In the genomic region with DNA sequence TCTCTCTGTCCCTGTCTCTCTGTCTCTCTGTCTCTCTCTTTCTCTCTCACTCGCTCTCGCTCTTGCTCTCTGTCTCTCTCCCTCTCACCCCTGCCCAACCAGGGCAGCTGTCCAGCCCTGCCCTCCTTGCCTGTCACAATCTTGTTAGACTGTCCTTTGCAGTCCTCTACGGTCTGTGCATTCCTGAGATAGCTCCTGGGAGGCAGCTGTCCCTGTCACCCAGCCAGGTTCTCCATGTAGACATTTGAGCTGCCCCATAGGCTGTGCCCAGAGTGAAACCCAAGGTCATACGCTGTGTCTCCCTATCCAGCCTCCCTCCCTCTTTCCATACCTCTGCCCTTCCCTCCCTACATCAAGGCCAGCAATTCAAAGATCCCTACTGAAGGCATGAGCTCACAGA, we compare ENCODE assay signal across 15 mouse cellular contexts. TPM values are rescaled to one million over a fixed set of nuclear protein-coding genes. Genes with fewer than 3 reads are reported as not detected.
A peak's percentile ranks its signal among the peaks of the same experiment; 100 is the strongest.
DNase-seq lines count a peak whose midpoint lies in the region; ATAC-seq and TF ChIP-seq lines count a peak whose summit lies in the region.
"Had no signal": no experiment of that assay in that cellular context is flagged by ENCODE, and none has a peak within 500 bp of the region (broad histone marks: within the 10 kb centered on the region; RNA-seq: fewer than 3 reads in every experiment).

No protein-coding gene starts in this region.

- ATAC-seq in forebrain, postnatal 0 days: peak; percentile 40; the same call in 1 of the 2 replicates
- ATAC-seq in forebrain, embryonic 15.5 days (replicated peaks): no peak
- peak; percentile 92 for ATAC-seq in heart, embryonic 16.5 days (replicated peaks; ENCODE audit: extremely low read depth, insufficient read depth, low FRiP score)
- no peak for ATAC-seq in hindbrain, embryonic 14.5 days (ENCODE audit: low FRiP score)
- ATAC-seq: hindbrain, embryonic 16.5 days had no signal

- no peak for DNase-seq in forebrain, postnatal 0 days
- DNase-seq in heart, adult 11 months: peak; percentile 97
- DNase-seq in ovary, postnatal 10 days (ENCODE audit: low spot score): no peak
- no peak for DNase-seq in hindbrain, embryonic 14.5 days (ENCODE audit: low spot score)
- no peak for DNase-seq in lung, adult 2 months
- DNase-seq: cerebellum, adult 11-12 months; kidney, adult 2 months; left cerebral cortex, postnatal 4 days had no signal

- H3K4me3 ChIP-seq in forebrain, postnatal 0 days (ENCODE audit: low read depth, low read length): no peak overlapping the region
- H3K4me3 ChIP-seq in forebrain, embryonic 15.5 days: no peak overlapping the region
- no peak overlapping the region for H3K4me3 ChIP-seq in heart, embryonic 16.5 days (ENCODE audit: low read length)
- no peak overlapping the region for H3K4me3 ChIP-seq in myocyte
- H3K4me3 ChIP-seq in hindbrain, embryonic 14.5 days (replicated peaks; ENCODE audit: low read length): no peak overlapping the region
- H3K4me3 ChIP-seq in lung, adult 2 months (replicated peaks; ENCODE audit: extremely low read depth, low read depth, low read length): no peak overlapping the region
- H3K4me3 ChIP-seq: lung, embryonic 15.5 days; megakaryocyte, embryonic 14.5 days had no signal

- no peak overlapping the region for H3K4me2 ChIP-seq in forebrain, postnatal 0 days (ENCODE audit: low read depth)
- no peak overlapping the region for H3K4me2 ChIP-seq in forebrain, embryonic 15.5 days (replicated peaks)
- no peak overlapping the region for H3K4me2 ChIP-seq in heart, embryonic 16.5 days (ENCODE audit: low read depth, low read length)
- peak overlapping the region; percentile 45 for H3K4me2 ChIP-seq in myocyte (ENCODE audit: low read depth)
- H3K4me2 ChIP-seq in hindbrain, embryonic 14.5 days (replicated peaks): no peak overlapping the region
- H3K4me2 ChIP-seq: lung, embryonic 15.5 days had no signal

- TF ChIP-seq CTCF in forebrain, postnatal 0 days (IDR thresholded peaks at IDR 0.05; ENCODE audit: low read depth): no peak
- no peak for TF ChIP-seq CTCF in lung, adult 2 months (IDR thresholded peaks at IDR 0.05; ENCODE audit: insufficient read depth, low read length)

- no peaks in the 10 kb centered on the region for H3K79me2 ChIP-seq in myocyte (ENCODE audit: control insufficient read depth, insufficient read depth)

- H3ac ChIP-seq in myocyte (ENCODE audit: control insufficient read depth, insufficient read length): no peak overlapping the region

- no peaks in the 10 kb centered on the region for H3K4me1 ChIP-seq in forebrain, postnatal 0 days (ENCODE audit: insufficient read depth)
- no peaks in the 10 kb centered on the region for H3K4me1 ChIP-seq in forebrain, embryonic 15.5 days
- peaks cover 13% of the 10 kb centered on the region for H3K4me1 ChIP-seq in heart, embryonic 16.5 days (ENCODE audit: control insufficient read depth, insufficient read depth, low read length)
- H3K4me1 ChIP-seq in hindbrain, embryonic 14.5 days (replicated peaks; ENCODE audit: control insufficient read depth, insufficient read depth, low read length): no peaks in the 10 kb centered on the region
- no peaks in the 10 kb centered on the region for H3K4me1 ChIP-seq in lung, adult 2 months (ENCODE audit: control insufficient read depth, insufficient read depth, low read length)
- H3K4me1 ChIP-seq: lung, embryonic 15.5 days had no signal

- no peaks in the 10 kb centered on the region for H3K9me3 ChIP-seq in forebrain, postnatal 0 days (ENCODE audit: low read length)
- no peaks in the 10 kb centered on the region for H3K9me3 ChIP-seq in forebrain, embryonic 15.5 days
- no peaks in the 10 kb centered on the region for H3K9me3 ChIP-seq in heart, embryonic 16.5 days (replicated peaks; ENCODE audit: control insufficient read depth, low read length)
- no peaks in the 10 kb centered on the region for H3K9me3 ChIP-seq in hindbrain, embryonic 14.5 days (ENCODE audit: control insufficient read depth, low read length)
- H3K9me3 ChIP-seq: lung, embryonic 15.5 days; megakaryocyte, embryonic 14.5 days had no signal

- H3K36me3 ChIP-seq in forebrain, postnatal 0 days (ENCODE audit: insufficient read depth): no peaks in the 10 kb centered on the region
- H3K36me3 ChIP-seq in forebrain, embryonic 15.5 days: no peaks in the 10 kb centered on the region
- H3K36me3 ChIP-seq in heart, embryonic 16.5 days (ENCODE audit: control insufficient read depth, insufficient read depth): no peaks in the 10 kb centered on the region
- H3K36me3 ChIP-seq in myocyte (ENCODE audit: control insufficient read depth, insufficient read depth): peaks cover 9% of the 10 kb centered on the region
- no peaks in the 10 kb centered on the region for H3K36me3 ChIP-seq in hindbrain, embryonic 14.5 days (replicated peaks; ENCODE audit: control insufficient read depth, insufficient read depth)
- H3K36me3 ChIP-seq: lung, embryonic 15.5 days had no signal

- WGBS in forebrain, postnatal 0 days: 79% methylated on average over 4 of the region's 4 CpGs
- WGBS in forebrain, embryonic 15.5 days: 76% methylated on average over 4 of the region's 4 CpGs
- WGBS in heart, embryonic 16.5 days: 25% methylated on average over 4 of the region's 4 CpGs
- WGBS in hindbrain, embryonic 14.5 days: 74% methylated on average over 4 of the region's 4 CpGs
- WGBS in lung, adult 2 months: 62% methylated on average over 4 of the region's 4 CpGs

- H3K27me3 ChIP-seq in forebrain, postnatal 0 days (ENCODE audit: insufficient read depth, low read length): no peaks in the 10 kb centered on the region
- no peaks in the 10 kb centered on the region for H3K27me3 ChIP-seq in forebrain, embryonic 15.5 days
- no peaks in the 10 kb centered on the region; the same call in 1 of the 2 replicates for H3K27me3 ChIP-seq in heart, embryonic 16.5 days (ENCODE audit: control insufficient read depth, insufficient read depth, low read length)
- no peaks in the 10 kb centered on the region for H3K27me3 ChIP-seq in myocyte (ENCODE audit: control insufficient read depth, insufficient read depth, insufficient read length)
- H3K27me3 ChIP-seq in hindbrain, embryonic 14.5 days (ENCODE audit: control insufficient read depth, insufficient read depth, low read length): no peaks in the 10 kb centered on the region
- H3K27me3 ChIP-seq: lung, embryonic 15.5 days had no signal

- no peak overlapping the region for H3K27ac ChIP-seq in forebrain, postnatal 0 days (ENCODE audit: low read depth, low read length)
- no peak overlapping the region for H3K27ac ChIP-seq in forebrain, embryonic 15.5 days (replicated peaks)
- H3K27ac ChIP-seq in heart, embryonic 16.5 days (ENCODE audit: low read length): peak overlapping the region; percentile 87
- no peak overlapping the region for H3K27ac ChIP-seq in hindbrain, embryonic 14.5 days
- H3K27ac ChIP-seq: lung, embryonic 15.5 days; stomach, postnatal 0 days had no signal

- no peak overlapping the region for H3K9ac ChIP-seq in forebrain, postnatal 0 days
- no peak overlapping the region for H3K9ac ChIP-seq in forebrain, embryonic 15.5 days (replicated peaks)
- H3K9ac ChIP-seq in heart, embryonic 16.5 days (ENCODE audit: low read length): no peak overlapping the region; the same call in 1 of the 2 replicates
- no peak overlapping the region for H3K9ac ChIP-seq in hindbrain, embryonic 14.5 days
- H3K9ac ChIP-seq: lung, embryonic 15.5 days had no signal

- no peak for TF ChIP-seq POLR2A in myocyte (IDR thresholded peaks at IDR 0.05; ENCODE audit: insufficient read length, low read depth)
- TF ChIP-seq POLR2A in lung, adult 2 months (IDR thresholded peaks at IDR 0.05; ENCODE audit: borderline replicate concordance, extremely low read depth, low read depth, low read length): no peak

TF ChIP-seq in myocyte, 11 proteins besides CTCF, POLR2A, EP300 and RAD21:
- TF ChIP-seq MYOD1 (IDR thresholded peaks at IDR 0.05; ENCODE audit: control insufficient read depth in 1 of 3, insufficient read length in 2 of 3, low read depth in 2 of 3) (peak; percentile 68 to 97 (median 93)), MAX (IDR thresholded peaks at IDR 0.05; ENCODE audit: low read depth) (no peak), MYOG (IDR thresholded peaks at IDR 0.05; ENCODE audit: control insufficient read depth in 1 of 3, insufficient read depth in 1 of 3, insufficient read length in 2 of 3, low read depth in 2 of 3) (peak; percentile 89 to 98 (median 91)), REST (IDR thresholded peaks at IDR 0.05; ENCODE audit: insufficient read depth, insufficient read length) (no peak), TCF3 (IDR thresholded peaks at IDR 0.05; ENCODE audit: insufficient read length, low read depth) (peak; percentile 51), TCF12 (IDR thresholded peaks at IDR 0.05; ENCODE audit: insufficient read depth, poor library complexity, severe bottlenecking) (peak; percentile 81), CEBPB (IDR thresholded peaks at IDR 0.05; ENCODE audit: insufficient read depth, poor library complexity, severe bottlenecking) (no peak), USF1 (IDR thresholded peaks at IDR 0.05; ENCODE audit: low read depth) (no peak), SRF (IDR thresholded peaks at IDR 0.05; ENCODE audit: control insufficient read depth, insufficient read length, low read depth) (no peak), POLR2AphosphoS2 (IDR thresholded peaks at IDR 0.05; ENCODE audit: insufficient read length, low read depth) (no peak), E2F4 (IDR thresholded peaks at IDR 0.05; ENCODE audit: insufficient read depth) (no peak)

RNA-seq across cellular contexts. Expression of a gene that starts 13.2 kb away (rescaled TPM):
- 1.1 and 1.4 TPM in 2 replicates for total RNA-seq in forebrain, postnatal 0 days (2014; rRNA removed)
- 1.7 and 2.6 TPM in 2 replicates for polyA plus RNA-seq in forebrain, postnatal 0 days (2015; fragmentation: Nextera tagmentation; extraction: Ambion mirVana)
- polyA plus RNA-seq in forebrain, embryonic 15.5 days (2015; fragmentation: Nextera tagmentation; extraction: Ambion mirVana): 0.09 and 0.36 TPM in 2 replicates
- 0.50 and 0.58 TPM in 2 replicates for polyA plus RNA-seq in heart, embryonic 16.5 days (2015; fragmentation: Nextera tagmentation; extraction: Ambion mirVana)
- polyA plus RNA-seq in myocyte (2012; fragmentation: generic; extraction: Trizol): 97.1 TPM
- polyA plus RNA-seq in hindbrain, embryonic 14.5 days (2014; fragmentation: Nextera tagmentation; extraction: Ambion mirVana): 0.09 TPM in 1 of 2 replicates, not detected in the other
- polyA plus RNA-seq in lung, adult 2 months (2012; rRNA removed): 0.44 and 3.1 TPM in 2 replicates

RNA-seq across cellular contexts. Expression of a gene that starts 44.7 kb away (rescaled TPM):
- 0.62 TPM in 1 of 2 replicates, not detected in the other for total RNA-seq in forebrain, postnatal 0 days (2014; rRNA removed)
- polyA plus RNA-seq in forebrain, postnatal 0 days (2015; fragmentation: Nextera tagmentation; extraction: Ambion mirVana): not detected in 2 replicates
- polyA plus RNA-seq in forebrain, embryonic 15.5 days (2015; fragmentation: Nextera tagmentation; extraction: Ambion mirVana): not detected in 2 replicates
- not detected in 2 replicates for polyA plus RNA-seq in heart, embryonic 16.5 days (2015; fragmentation: Nextera tagmentation; extraction: Ambion mirVana)
- 0.04 TPM for polyA plus RNA-seq in myocyte (2012; fragmentation: generic; extraction: Trizol)
- not detected in 2 replicates for polyA plus RNA-seq in hindbrain, embryonic 14.5 days (2014; fragmentation: Nextera tagmentation; extraction: Ambion mirVana)
- polyA plus RNA-seq in lung, adult 2 months (2012; rRNA removed): 2.0 and 3.0 TPM in 2 replicates
- polyA plus RNA-seq: hindbrain, embryonic 16.5 days had no signal

Comparison
In these comparisons a context has a peak if more than half of its experiments do, and no peak if none do; other contexts are left out.
1. ATAC-seq: peak in forebrain, postnatal 0 days (single experiment) and heart, embryonic 16.5 days (single experiment); none in forebrain, embryonic 15.5 days (single experiment) and hindbrain, embryonic 14.5 days (single experiment).
2. RNA of a gene that starts 13.2 kb away (polyA plus RNA-seq): 97.1 TPM in myocyte (single experiment); 0.44 to 3.1 TPM in lung, adult 2 months, 1.7 to 2.6 TPM in forebrain, postnatal 0 days, 0.50 to 0.58 TPM in heart, embryonic 16.5 days, 0.09 to 0.36 TPM in forebrain, embryonic 15.5 days and 0.09 TPM in hindbrain, embryonic 14.5 days; every median in the first group is over 10 times any median in the second.